Mouse (Mus musculus): ENCODE data around the gene Usb1. TPM values are rescaled to one million over a fixed set of nuclear protein-coding genes. Genes with fewer than 3 reads are reported as not detected.
"Not testable (repeated sequence)": the region's sequence is repeated elsewhere in the genome, so short reads cannot be mapped to it uniquely, and the experiment has no call there.

The Usb1 gene
- polyA plus RNA-seq, 1 experiment = 39.3 TPM

GRCm38 (mm10) chr8:95377101-95377500 is 45.0 kb downstream of the Usb1 start:
- TF ChIP-seq POLR2A (IDR thresholded peaks at IDR 0.05; ENCODE audit: borderline replicate concordance, extremely low read depth, insufficient read depth, insufficient read length, poor library complexity, severe bottlenecking) (no peak), CTCF (IDR thresholded peaks at IDR 0.05; ENCODE audit: borderline replicate concordance, extremely low read depth, insufficient read depth, insufficient read length) (no peak)

GRCm38 (mm10) chr8:95377863-95378291 is 45.8 kb downstream of the Usb1 start:
- no peak for DNase-seq (ENCODE audit: low read depth)
- TF ChIP-seq POLR2A (IDR thresholded peaks at IDR 0.05; ENCODE audit: borderline replicate concordance, extremely low read depth, insufficient read depth, insufficient read length, poor library complexity, severe bottlenecking) (no peak), CTCF (IDR thresholded peaks at IDR 0.05; ENCODE audit: borderline replicate concordance, extremely low read depth, insufficient read depth, insufficient read length) (no peak)

More at GRCm38 (mm10) chr8:95377101-95377500, 45.0 kb downstream of the Usb1 start:
- no peak for DNase-seq (ENCODE audit: low read depth)

- DNase-seq (ENCODE audit: low read depth) = not testable (repeated sequence)
Measured at GRCm38 (mm10) chr8:95378928-95379327, 46.8 kb downstream of the Usb1 start.

GRCm38 (mm10) chr8:95380953-95381352 is 48.9 kb downstream of the Usb1 start:
- TF ChIP-seq CTCF (IDR thresholded peaks at IDR 0.05; ENCODE audit: borderline replicate concordance, extremely low read depth, insufficient read depth, insufficient read length) (no peak), POLR2A (IDR thresholded peaks at IDR 0.05; ENCODE audit: borderline replicate concordance, extremely low read depth, insufficient read depth, insufficient read length, poor library complexity, severe bottlenecking) (no peak)
- DNase-seq (ENCODE audit: low read depth) = no peak

GRCm38 (mm10) chr8:95381595-95381994 is 49.5 kb downstream of the Usb1 start:
- no peak for DNase-seq (ENCODE audit: low read depth)
- no peak for TF ChIP-seq CTCF (IDR thresholded peaks at IDR 0.05; ENCODE audit: borderline replicate concordance, extremely low read depth, insufficient read depth, insufficient read length)
- no peak for TF ChIP-seq POLR2A (IDR thresholded peaks at IDR 0.05; ENCODE audit: borderline replicate concordance, extremely low read depth, insufficient read depth, insufficient read length, poor library complexity, severe bottlenecking)

- no peak for TF ChIP-seq CTCF (IDR thresholded peaks at IDR 0.05; ENCODE audit: borderline replicate concordance, extremely low read depth, insufficient read depth, insufficient read length)
- no peak for TF ChIP-seq POLR2A (IDR thresholded peaks at IDR 0.05; ENCODE audit: borderline replicate concordance, extremely low read depth, insufficient read depth, insufficient read length, poor library complexity, severe bottlenecking)
- no peak for DNase-seq (ENCODE audit: low read depth)
Measured at GRCm38 (mm10) chr8:95384501-95384900, 52.4 kb downstream of the Usb1 start.

GRCm38 (mm10) chr8:95386037-95386436 is 54.0 kb downstream of the Usb1 start:
- no peak for DNase-seq (ENCODE audit: low read depth)
- TF ChIP-seq CTCF (IDR thresholded peaks at IDR 0.05; ENCODE audit: borderline replicate concordance, extremely low read depth, insufficient read depth, insufficient read length) (no peak), POLR2A (IDR thresholded peaks at IDR 0.05; ENCODE audit: borderline replicate concordance, extremely low read depth, insufficient read depth, insufficient read length, poor library complexity, severe bottlenecking) (no peak)

GRCm38 (mm10) chr8:95387221-95387620 is 55.1 kb downstream of the Usb1 start:
- TF ChIP-seq CTCF (IDR thresholded peaks at IDR 0.05; ENCODE audit: borderline replicate concordance, extremely low read depth, insufficient read depth, insufficient read length) (no peak), POLR2A (IDR thresholded peaks at IDR 0.05; ENCODE audit: borderline replicate concordance, extremely low read depth, insufficient read depth, insufficient read length, poor library complexity, severe bottlenecking) (no peak)

GRCm38 (mm10) chr8:95387936-95388335 is 55.9 kb downstream of the Usb1 start:
- no peak for DNase-seq (ENCODE audit: low read depth)
- TF ChIP-seq CTCF (IDR thresholded peaks at IDR 0.05; ENCODE audit: borderline replicate concordance, extremely low read depth, insufficient read depth, insufficient read length) (no peak), POLR2A (IDR thresholded peaks at IDR 0.05; ENCODE audit: borderline replicate concordance, extremely low read depth, insufficient read depth, insufficient read length, poor library complexity, severe bottlenecking) (no peak)

More at GRCm38 (mm10) chr8:95387221-95387620, 55.1 kb downstream of the Usb1 start:
- DNase-seq (ENCODE audit: low read depth) = no peak

- no peak for DNase-seq (ENCODE audit: low read depth)
- TF ChIP-seq CTCF (IDR thresholded peaks at IDR 0.05; ENCODE audit: borderline replicate concordance, extremely low read depth, insufficient read depth, insufficient read length) (no peak), POLR2A (IDR thresholded peaks at IDR 0.05; ENCODE audit: borderline replicate concordance, extremely low read depth, insufficient read depth, insufficient read length, poor library complexity, severe bottlenecking) (no peak)
Measured at GRCm38 (mm10) chr8:95390312-95390711, 58.2 kb downstream of the Usb1 start.

GRCm38 (mm10) chr8:95391101-95391500 is 59.0 kb downstream of the Usb1 start:
- TF ChIP-seq POLR2A (IDR thresholded peaks at IDR 0.05; ENCODE audit: borderline replicate concordance, extremely low read depth, insufficient read depth, insufficient read length, poor library complexity, severe bottlenecking) = no peak
- TF ChIP-seq CTCF (IDR thresholded peaks at IDR 0.05; ENCODE audit: borderline replicate concordance, extremely low read depth, insufficient read depth, insufficient read length) = no peak
- DNase-seq (ENCODE audit: low read depth) = no peak

GRCm38 (mm10) chr8:95392604-95393003 is 60.5 kb downstream of the Usb1 start:
- TF ChIP-seq POLR2A (IDR thresholded peaks at IDR 0.05; ENCODE audit: borderline replicate concordance, extremely low read depth, insufficient read depth, insufficient read length, poor library complexity, severe bottlenecking) = no peak
- TF ChIP-seq CTCF (IDR thresholded peaks at IDR 0.05; ENCODE audit: borderline replicate concordance, extremely low read depth, insufficient read depth, insufficient read length) = no peak
- no peak for DNase-seq (ENCODE audit: low read depth)
